ENCODE assay signal across 26 mouse cellular contexts in the genomic region with DNA sequence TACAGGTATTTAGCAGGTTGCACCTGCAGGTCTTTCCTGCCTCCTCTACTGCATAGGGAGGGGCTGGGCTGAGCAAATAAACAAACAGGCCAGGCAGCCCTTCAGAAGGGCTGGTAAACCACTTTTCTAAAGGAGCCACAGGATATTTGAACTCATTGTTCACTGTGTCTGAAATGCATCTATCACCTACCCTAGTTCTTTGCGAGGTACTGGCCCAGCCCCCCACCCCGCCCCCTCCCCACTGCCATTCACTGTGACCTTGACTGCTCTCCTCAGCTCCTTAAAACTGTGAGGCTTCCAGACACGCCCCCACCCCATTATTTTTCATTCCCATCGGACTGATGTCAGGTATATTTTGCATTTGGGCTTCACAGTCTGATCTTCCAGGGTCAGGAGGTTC.
DNase-seq lines count a peak whose midpoint lies in the region; TF ChIP-seq lines count a peak whose summit lies in the region.
"Had no signal": no experiment of that assay in that cellular context is flagged by ENCODE, and none has a peak within 500 bp of the region (broad histone marks: within the 10 kb centered on the region; RNA-seq: fewer than 3 reads in every experiment).

No protein-coding gene starts in this region.

- no peak overlapping the region for H3K4me3 ChIP-seq in heart, embryonic 10.5 days
- H3K4me3 ChIP-seq in ES-Bruce4 (ENCODE audit: low read depth, low read length): peak overlapping the region; percentile 29; the same call in 1 of the 2 replicates
- H3K4me3 ChIP-seq in left cerebral cortex, adult 2 months: no peak overlapping the region
- H3K4me3 ChIP-seq: embryonic facial prominence, embryonic 10.5 days; embryonic facial prominence, embryonic 13.5 days; erythroblast, embryonic 14.5 days; forebrain, embryonic 12.5 days; gastrocnemius, adult 2 months; heart, embryonic 13.5 days had no signal

- H3K9ac ChIP-seq in ES-Bruce4 (ENCODE audit: low read depth, poor library complexity, severe bottlenecking): peak overlapping the region; percentile 68; the same call in 1 of the 2 replicates
- H3K9ac ChIP-seq: embryonic facial prominence, embryonic 13.5 days; forebrain, embryonic 12.5 days; hindbrain, embryonic 14.5 days had no signal

- no peaks in the 10 kb centered on the region for H3K36me3 ChIP-seq in heart, embryonic 10.5 days
- no peaks in the 10 kb centered on the region for H3K36me3 ChIP-seq in ES-Bruce4 (ENCODE audit: control insufficient read depth, insufficient read depth, low read length, poor library complexity, severe bottlenecking)
- H3K36me3 ChIP-seq: forebrain, embryonic 12.5 days; heart, embryonic 13.5 days had no signal

- peak; percentile 86 for TF ChIP-seq EP300 in ES-Bruce4 (IDR thresholded peaks at IDR 0.05; ENCODE audit: insufficient read depth, low read depth, low read length)

- peak overlapping the region; percentile 57; the same call in 1 of the 2 replicates for H3K27ac ChIP-seq in heart, embryonic 10.5 days
- H3K27ac ChIP-seq in ES-Bruce4 (ENCODE audit: insufficient read depth, low read length): peak overlapping the region; percentile 99
- no peak overlapping the region for H3K27ac ChIP-seq in left cerebral cortex, adult 2 months
- H3K27ac ChIP-seq: embryonic facial prominence, embryonic 13.5 days; forebrain, embryonic 12.5 days; gastrocnemius, adult 2 months; heart, embryonic 13.5 days; hindbrain, embryonic 14.5 days; hindbrain, postnatal 0 days had no signal

- WGBS in heart, embryonic 10.5 days: 71% methylated on average over 4 of the region's 4 CpGs

- no peaks in the 10 kb centered on the region for H3K27me3 ChIP-seq in heart, embryonic 10.5 days (ENCODE audit: insufficient read depth, poor library complexity, severe bottlenecking)
- H3K27me3 ChIP-seq in ES-Bruce4 (ENCODE audit: control insufficient read depth, insufficient read depth, low read length, poor library complexity, severe bottlenecking): no peaks in the 10 kb centered on the region
- H3K27me3 ChIP-seq: embryonic facial prominence, embryonic 13.5 days; forebrain, embryonic 12.5 days; heart, embryonic 13.5 days had no signal

- no peaks in the 10 kb centered on the region for H3K9me3 ChIP-seq in heart, embryonic 10.5 days
- H3K9me3 ChIP-seq in ES-Bruce4 (replicated peaks; ENCODE audit: control insufficient read depth, insufficient read depth, low read length, poor library complexity, severe bottlenecking): no peaks in the 10 kb centered on the region
- H3K9me3 ChIP-seq: embryonic facial prominence, embryonic 10.5 days; embryonic facial prominence, embryonic 13.5 days; forebrain, embryonic 12.5 days; heart, embryonic 13.5 days had no signal

- intact Hi-C loops in left cerebral cortex, adult 2 months (cut with DNase I): no loop called here

- H3K4me1 ChIP-seq in heart, embryonic 10.5 days: peaks cover 86% of the 10 kb centered on the region
- peaks cover 37% of the 10 kb centered on the region for H3K4me1 ChIP-seq in ES-Bruce4 (ENCODE audit: control insufficient read depth, insufficient read depth, low read length)

- no peak for TF ChIP-seq CTCF in ES-Bruce4 (IDR thresholded peaks at IDR 0.05; ENCODE audit: low read depth, low read length)
- no peak for TF ChIP-seq CTCF in left cerebral cortex, adult 2 months (IDR thresholded peaks at IDR 0.05)

- TF ChIP-seq POLR2A in ES-Bruce4 (IDR thresholded peaks at IDR 0.05; ENCODE audit: insufficient read depth, low read length): no peak

- DNase-seq in heart, embryonic 10.5 days (ENCODE audit: low spot score): no peak
- no peak for DNase-seq in heart, adult 18-20 months
- peak; percentile 83 for DNase-seq in R1 (ENCODE audit: low read depth, low spot score)
- DNase-seq in adrenal gland, postnatal 10 days: no peak
- no peak for DNase-seq in left cerebral cortex, adult 2 months (ENCODE audit: extremely low spot score in 1 of 2, low spot score in 2 of 2)
- DNase-seq: adrenal gland, postnatal 14 days; cerebellum, adult 11-12 months; cerebellum, adult 8-10 months; cerebellum, postnatal 10 days; cerebellum, postnatal 36 days; embryo, embryonic 11 days; gastrocnemius, adult 2 months; gastrocnemius, postnatal 14 days; heart, adult 11 months; heart, postnatal 14 days; heart, postnatal 4 days; kidney, adult 11 months; kidney, adult 8-10 months had no signal
